Mouse (Mus musculus): ENCODE data around the gene Gpr18. TPM values are rescaled to one million over a fixed set of nuclear protein-coding genes. Genes with fewer than 3 reads are reported as not detected.
A peak's percentile ranks its signal among the peaks of the same experiment; 100 is the strongest.

The Gpr18 gene
- total and polyA plus RNA-seq, 3 experiments = 0.16 to 2.2 (median 0.43) TPM

GRCm38 (mm10) chr14:121924876-121925275 lies 9.3 kb upstream of the Gpr18 start:
- H3K4me3 ChIP-seq = no peak overlapping the region
- no peaks in the 10 kb centered on the region for H3K79me2 ChIP-seq (replicated peaks; ENCODE audit: control insufficient read depth, insufficient read depth, low read length)
- intact Hi-C loops (cut with DNase I) = loop anchor here (10.0 kb wide), 1 partner anchor 210 kb away; no protein-coding TSS in a partner anchor
- peaks cover 4% of the 10 kb centered on the region for H3K4me1 ChIP-seq (ENCODE audit: control insufficient read depth, insufficient read depth, low read length)
- H3K9ac ChIP-seq (ENCODE audit: low read depth, low read length) = no peak overlapping the region
- peaks cover 2% of the 10 kb centered on the region; the same call in 1 of the 2 replicates for H3K36me3 ChIP-seq (ENCODE audit: control insufficient read depth, insufficient read depth, low read length)
- TF ChIP-seq EP300 (IDR thresholded peaks at IDR 0.05; ENCODE audit: insufficient read depth, low read depth, low read length) (no peak), POLR2A (IDR thresholded peaks at IDR 0.05; ENCODE audit: insufficient read depth, low read depth, low read length) (no peak), CTCF (IDR thresholded peaks at IDR 0.05) (no peak)
- peak in 1 of 2 experiments; percentile 11 for DNase-seq
- 74% methylated on average over 6 of the region's 6 CpGs for WGBS
- no peak overlapping the region for H3K27ac ChIP-seq
- H3K27me3 ChIP-seq (ENCODE audit: control insufficient read depth, insufficient read depth, low read length) = no peaks in the 10 kb centered on the region

- Histone ChIP-seq H3K27ac (no peak overlapping the region), H3K9ac (ENCODE audit: low read depth, low read length) (no peak overlapping the region), H3K4me1 (ENCODE audit: control insufficient read depth, insufficient read depth, low read length) (no peaks in the 10 kb centered on the region; the same call in 1 of the 2 replicates), H3K36me3 (ENCODE audit: control insufficient read depth, insufficient read depth, low read length) (no peaks in the 10 kb centered on the region), H3K79me2 (replicated peaks; ENCODE audit: control insufficient read depth, insufficient read depth, low read length) (no peaks in the 10 kb centered on the region), H3K27me3 (ENCODE audit: control insufficient read depth, insufficient read depth, low read length) (no peaks in the 10 kb centered on the region), H3K4me3 (no peak overlapping the region)
- TF ChIP-seq CTCF (IDR thresholded peaks at IDR 0.05) (no peak), EP300 (IDR thresholded peaks at IDR 0.05; ENCODE audit: insufficient read depth, low read depth, low read length) (no peak), POLR2A (IDR thresholded peaks at IDR 0.05; ENCODE audit: insufficient read depth, low read depth, low read length) (no peak)
- intact Hi-C loops (cut with DNase I) = loop anchor here (10.0 kb wide), 1 partner anchor 212 kb away; no protein-coding TSS in a partner anchor
- 35% methylated on average over 4 of the region's 4 CpGs for WGBS
- DNase-seq = peak in 1 of 2 experiments; percentile 6
Measured at GRCm38 (mm10) chr14:121922731-121923130, 7.2 kb upstream of the Gpr18 start.

- Histone ChIP-seq H3K4me1 (ENCODE audit: control insufficient read depth, insufficient read depth, low read length) (no peaks in the 10 kb centered on the region; the same call in 1 of the 2 replicates), H3K4me3 (no peak overlapping the region), H3K79me2 (replicated peaks; ENCODE audit: control insufficient read depth, insufficient read depth, low read length) (no peaks in the 10 kb centered on the region), H3K36me3 (ENCODE audit: control insufficient read depth, insufficient read depth, low read length) (no peaks in the 10 kb centered on the region), H3K9ac (ENCODE audit: low read depth, low read length) (no peak overlapping the region), H3K27me3 (ENCODE audit: control insufficient read depth, insufficient read depth, low read length) (no peaks in the 10 kb centered on the region), H3K27ac (no peak overlapping the region)
- 88% methylated on average over 4 of the region's 4 CpGs for WGBS
- intact Hi-C loops (cut with DNase I) = loop anchor here (10.0 kb wide), 1 partner anchor 213 kb away; no protein-coding TSS in a partner anchor
- DNase-seq = peak in 1 of 2 experiments; percentile 5
- no peak for TF ChIP-seq POLR2A (IDR thresholded peaks at IDR 0.05; ENCODE audit: insufficient read depth, low read depth, low read length)
- TF ChIP-seq EP300 (IDR thresholded peaks at IDR 0.05; ENCODE audit: insufficient read depth, low read depth, low read length) = no peak
- no peak for TF ChIP-seq CTCF (IDR thresholded peaks at IDR 0.05)
Measured at GRCm38 (mm10) chr14:121922016-121922415, 6.4 kb upstream of the Gpr18 start.

- TF ChIP-seq POLR2A (IDR thresholded peaks at IDR 0.05; ENCODE audit: insufficient read depth, low read depth, low read length) (no peak), EP300 (IDR thresholded peaks at IDR 0.05; ENCODE audit: insufficient read depth, low read depth, low read length) (no peak), CTCF (IDR thresholded peaks at IDR 0.05) (no peak)
- DNase-seq = peak in 1 of 2 experiments; percentile 20
Measured at GRCm38 (mm10) chr14:121920511-121921124, 5.0 kb upstream of the Gpr18 start.

GRCm38 (mm10) chr14:121919752-121920151 lies 4.2 kb upstream of the Gpr18 start:
- Histone ChIP-seq H3K27ac (no peak overlapping the region), H3K79me2 (replicated peaks; ENCODE audit: control insufficient read depth, insufficient read depth, low read length) (no peaks in the 10 kb centered on the region), H3K36me3 (ENCODE audit: control insufficient read depth, insufficient read depth, low read length) (no peaks in the 10 kb centered on the region), H3K4me1 (ENCODE audit: control insufficient read depth, insufficient read depth, low read length) (no peaks in the 10 kb centered on the region), H3K9ac (ENCODE audit: low read depth, low read length) (no peak overlapping the region), H3K4me3 (no peak overlapping the region), H3K27me3 (ENCODE audit: control insufficient read depth, insufficient read depth, low read length) (no peaks in the 10 kb centered on the region)
- 12% methylated on average over 3 of the region's 3 CpGs for WGBS
- intact Hi-C loops (cut with DNase I) = loop anchor here (1.0 to 10.0 kb wide), 2 partner anchors 54 to 215 kb away; no protein-coding TSS in a partner anchor
- peak in 1 of 2 experiments; percentile 8 for DNase-seq
- TF ChIP-seq POLR2A (IDR thresholded peaks at IDR 0.05; ENCODE audit: insufficient read depth, low read depth, low read length) (no peak), CTCF (IDR thresholded peaks at IDR 0.05) (peak; percentile 82), EP300 (IDR thresholded peaks at IDR 0.05; ENCODE audit: insufficient read depth, low read depth, low read length) (no peak)

More at GRCm38 (mm10) chr14:121920511-121921124, 5.0 kb upstream of the Gpr18 start:
- intact Hi-C loops (cut with DNase I) = loop anchor here (10.0 kb wide), 1 partner anchor 214 kb away; no protein-coding TSS in a partner anchor
- Histone ChIP-seq H3K4me1 (ENCODE audit: control insufficient read depth, insufficient read depth, low read length) (no peaks in the 10 kb centered on the region; the same call in 1 of the 2 replicates), H3K27me3 (ENCODE audit: control insufficient read depth, insufficient read depth, low read length) (no peaks in the 10 kb centered on the region), H3K4me3 (no peak overlapping the region), H3K9ac (ENCODE audit: low read depth, low read length) (no peak overlapping the region), H3K27ac (no peak overlapping the region), H3K79me2 (replicated peaks; ENCODE audit: control insufficient read depth, insufficient read depth, low read length) (no peaks in the 10 kb centered on the region), H3K36me3 (ENCODE audit: control insufficient read depth, insufficient read depth, low read length) (no peaks in the 10 kb centered on the region)
- 79% methylated on average over 12 of the region's 12 CpGs for WGBS

- Histone ChIP-seq H3K4me3 (no peak overlapping the region), H3K36me3 (ENCODE audit: control insufficient read depth, insufficient read depth, low read length) (no peaks in the 10 kb centered on the region), H3K4me1 (ENCODE audit: control insufficient read depth, insufficient read depth, low read length) (no peaks in the 10 kb centered on the region), H3K27ac (no peak overlapping the region), H3K9ac (ENCODE audit: low read depth, low read length) (no peak overlapping the region), H3K27me3 (ENCODE audit: control insufficient read depth, insufficient read depth, low read length) (no peaks in the 10 kb centered on the region), H3K79me2 (replicated peaks; ENCODE audit: control insufficient read depth, insufficient read depth, low read length) (no peaks in the 10 kb centered on the region)
- 83% methylated on average over 3 of the region's 3 CpGs for WGBS
- DNase-seq = no peak
- TF ChIP-seq POLR2A (IDR thresholded peaks at IDR 0.05; ENCODE audit: insufficient read depth, low read depth, low read length) (no peak), EP300 (IDR thresholded peaks at IDR 0.05; ENCODE audit: insufficient read depth, low read depth, low read length) (no peak), CTCF (IDR thresholded peaks at IDR 0.05) (no peak)
- intact Hi-C loops (cut with DNase I) = no loop called here
Measured at GRCm38 (mm10) chr14:121918266-121918665, 2.7 kb upstream of the Gpr18 start.

Measured in heart, adult 2 months (tissue).